Mouse (Mus musculus) hindbrain, embryonic 14.5 days (tissue): Measurements from ENCODE around the gene Fam102a. TPM values are rescaled to one million over a fixed set of nuclear protein-coding genes. Genes with fewer than 3 reads are reported as not detected.

Experiments
- ATAC-seq: fragments of 200-750 bp; cut with Nextera tagmentation; 2 replicates; pipeline ENCODE4 v1.8.0; 2017; ENCODE audit warnings: moderate number of reproducible peaks, mild to moderate bottlenecking, moderate TSS enrichment, moderate library complexity; ENCODE audit not compliant: low FRiP score
- DNase-seq: peaks from one replicate; pipeline ENCODE4 v3.0.0-alpha.2; 2015; ENCODE audit warnings: low spot score
- H3K27ac ChIP-seq: fragments of 300-500 bp; sonication (generic); 2 replicates; pipeline ENCODE4 v1.5.1; 2014; ENCODE audit warnings: mild to moderate bottlenecking, moderate library complexity
- H3K27me3 ChIP-seq: fragments of 300-500 bp; sonication (generic); 2 replicates; pipeline ENCODE4 v1.6.1; 2014; ENCODE audit warnings: mild to moderate bottlenecking, low read length, mixed read lengths; ENCODE audit not compliant: control insufficient read depth, insufficient read depth
- H3K36me3 ChIP-seq: fragments of 300-500 bp; sonication (generic); replicated peaks from 2 replicates; pipeline ENCODE4 v1.6.1; 2014; ENCODE audit not compliant: control insufficient read depth, insufficient read depth
- H3K4me1 ChIP-seq: fragments of 300-500 bp; sonication (generic); replicated peaks from 2 replicates; pipeline ENCODE4 v1.6.1; 2014; ENCODE audit warnings: antibody characterized with exemption, low read length, mixed read lengths; ENCODE audit not compliant: control insufficient read depth, insufficient read depth
- H3K4me2 ChIP-seq: fragments of 300-500 bp; sonication (generic); replicated peaks from 2 replicates; pipeline ENCODE4 v1.6.1; 2014; ENCODE audit warnings: mild to moderate bottlenecking, moderate library complexity
- H3K4me3 ChIP-seq: fragments of 300-500 bp; sonication (generic); replicated peaks from 2 replicates; pipeline ENCODE4 v1.5.1; 2014; ENCODE audit warnings: mild to moderate bottlenecking, low read length
- H3K9ac ChIP-seq: fragments of 300-500 bp; sonication (generic); 2 replicates; pipeline ENCODE4 v1.6.1; 2014
- H3K9me3 ChIP-seq: fragments of 300-500 bp; sonication (generic); 2 replicates; pipeline ENCODE4 v1.6.1; 2016; ENCODE audit warnings: low read length; ENCODE audit not compliant: control insufficient read depth
- WGBS: fragments of 180-500 bp; shearing (Covaris S2); extraction: QIAGEN DNeasy Blood & Tissue Kit; methylation state at CpG from one replicate; pipeline ENCODE4 v1.1.7; 2014; 5-methylcytosine and 5-hydroxymethylcytosine counted together
- polyA plus RNA-seq: library from polyadenylated mRNA; unstranded; fragments of >200 nt; fragmentation: Nextera tagmentation; extraction: Ambion mirVana; gene quantifications from 2 replicates; pipeline ENCODE4 v1.2.1, GENCODE M21; 2014

The Fam102a gene
- polyA plus RNA-seq, 1 experiment from 2014 or later = 7.8 TPM

- DNase-seq = no peak
- 6% methylated on average over 34 of the region's 34 CpGs for WGBS
Observed at GRCm38 (mm10) chr2:32607262-32607947, 72.3 kb downstream of the Fam102a start.

DNA sequence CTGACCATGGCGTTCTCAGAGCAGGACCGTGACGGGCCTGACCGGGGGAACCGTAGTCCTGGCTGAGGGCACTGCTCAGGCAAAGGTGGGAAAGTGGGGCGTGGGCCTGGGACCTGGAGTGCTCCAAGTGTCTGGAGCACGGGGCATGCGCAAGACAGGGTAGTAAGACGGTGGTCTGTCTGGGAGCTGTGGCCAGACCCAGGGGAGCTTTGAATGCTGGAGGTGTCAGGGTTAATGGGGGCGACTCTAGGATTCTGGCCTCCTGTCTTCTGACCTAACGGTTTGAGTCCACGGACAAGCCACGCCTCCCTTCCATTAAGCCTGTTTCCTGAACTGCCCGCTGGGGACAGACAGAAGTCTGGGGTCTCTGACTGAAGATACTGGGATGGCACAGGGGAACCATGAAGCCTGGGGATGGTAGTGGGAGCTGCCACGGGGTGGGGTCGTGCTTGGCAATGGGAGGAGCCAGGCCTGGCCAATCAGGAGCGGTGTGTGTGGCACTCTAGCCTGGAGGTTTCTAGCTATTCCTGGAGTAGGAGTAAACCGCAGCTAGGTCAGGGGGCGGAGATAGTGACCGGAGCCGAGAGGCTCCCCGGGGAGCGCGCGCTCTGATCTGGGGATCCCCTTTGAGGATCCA lies 73.1 kb downstream of the Fam102a start:
- Histone ChIP-seq H3K27ac (no peak overlapping the region), H3K9ac (no peak overlapping the region)

More at GRCm38 (mm10) chr2:32607262-32607947, 72.3 kb downstream of the Fam102a start:
- Histone ChIP-seq H3K27me3 (no peaks in the 10 kb centered on the region), H3K36me3 (no peaks in the 10 kb centered on the region), H3K4me2 (peak overlapping the region; percentile 90), H3K9me3 (no peaks in the 10 kb centered on the region), H3K4me1 (peaks cover 23% of the 10 kb centered on the region; the same call in 1 of the 2 replicates), H3K9ac (peak overlapping the region; percentile 78), H3K27ac (no peak overlapping the region), H3K4me3 (peak overlapping the region; percentile 77)
- ATAC-seq = peak; percentile 38

GRCm38 (mm10) chr2:32608778-32609435 lies 73.8 kb downstream of the Fam102a start:
- Histone ChIP-seq H3K36me3 (no peaks in the 10 kb centered on the region), H3K4me1 (peaks cover 23% of the 10 kb centered on the region; the same call in 1 of the 2 replicates), H3K27ac (no peak overlapping the region), H3K27me3 (no peaks in the 10 kb centered on the region), H3K9ac (0 out of 2 replicates have a peak overlapping the region, but pooled peaks have one; percentile 8), H3K4me3 (peak overlapping the region; percentile 77; the same call in 1 of the 2 replicates), H3K9me3 (no peaks in the 10 kb centered on the region), H3K4me2 (peak overlapping the region; percentile 90)
- no peak for DNase-seq
- no peak for ATAC-seq
- 41% methylated on average over 18 of the region's 18 CpGs for WGBS

More for the DNA sequence above, 73.1 kb downstream of the Fam102a start:
- H3K9me3 ChIP-seq = no peaks in the 10 kb centered on the region
- ATAC-seq (no peak), DNase-seq (no peak)
- H3K27me3 ChIP-seq = no peaks in the 10 kb centered on the region
- H3K4me3 ChIP-seq = peak overlapping the region; percentile 77; the same call in 1 of the 2 replicates
- no peaks in the 10 kb centered on the region for H3K36me3 ChIP-seq
- H3K4me1 ChIP-seq = peaks cover 23% of the 10 kb centered on the region; the same call in 1 of the 2 replicates
- peak overlapping the region; percentile 90 for H3K4me2 ChIP-seq
- WGBS = 12% methylated on average over 25 of the region's 25 CpGs

DNA sequence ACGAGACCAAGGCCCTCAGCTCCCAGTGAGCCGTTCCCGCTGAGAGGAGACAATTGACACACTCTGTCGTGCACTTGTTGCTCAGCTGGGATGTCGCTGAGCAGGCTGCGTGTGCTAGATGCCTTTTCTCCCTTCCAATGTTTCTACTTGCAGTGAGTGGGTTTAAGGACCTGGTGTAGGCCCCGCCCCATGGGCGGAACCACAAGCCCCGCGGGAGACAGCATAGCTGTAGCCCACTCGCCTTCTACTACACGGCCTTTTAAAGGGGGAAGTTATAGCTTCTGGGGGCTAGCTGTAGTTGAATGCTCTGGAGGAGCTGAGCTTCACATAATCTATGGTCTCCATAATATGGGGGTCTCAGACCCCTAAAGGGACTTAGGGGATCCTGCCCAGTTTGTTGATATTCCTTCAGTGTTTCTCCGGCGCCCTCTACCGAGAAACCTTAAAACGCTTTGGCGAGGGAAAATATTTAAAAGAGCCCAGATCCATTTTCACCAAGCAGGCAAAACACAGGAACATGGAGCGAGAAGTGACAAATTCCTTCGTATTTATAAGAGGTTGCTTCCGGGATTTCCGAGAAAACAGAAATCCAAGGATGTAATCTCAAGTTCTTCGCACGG lies 75.6 kb downstream of the Fam102a start:
- Histone ChIP-seq H3K36me3 (peaks cover 14% of the 10 kb centered on the region; the same call in 1 of the 2 replicates), H3K27me3 (no peaks in the 10 kb centered on the region), H3K4me2 (peak overlapping the region; percentile 43), H3K9me3 (no peaks in the 10 kb centered on the region), H3K9ac (0 out of 2 replicates have a peak overlapping the region, but pooled peaks have one; percentile 9), H3K27ac (no peak overlapping the region), H3K4me1 (peaks cover 23% of the 10 kb centered on the region; the same call in 1 of the 2 replicates), H3K4me3 (no peak overlapping the region)
- 15% methylated on average over 23 of the region's 23 CpGs for WGBS
- ATAC-seq = no peak
- peak; percentile 52 for DNase-seq

DNA sequence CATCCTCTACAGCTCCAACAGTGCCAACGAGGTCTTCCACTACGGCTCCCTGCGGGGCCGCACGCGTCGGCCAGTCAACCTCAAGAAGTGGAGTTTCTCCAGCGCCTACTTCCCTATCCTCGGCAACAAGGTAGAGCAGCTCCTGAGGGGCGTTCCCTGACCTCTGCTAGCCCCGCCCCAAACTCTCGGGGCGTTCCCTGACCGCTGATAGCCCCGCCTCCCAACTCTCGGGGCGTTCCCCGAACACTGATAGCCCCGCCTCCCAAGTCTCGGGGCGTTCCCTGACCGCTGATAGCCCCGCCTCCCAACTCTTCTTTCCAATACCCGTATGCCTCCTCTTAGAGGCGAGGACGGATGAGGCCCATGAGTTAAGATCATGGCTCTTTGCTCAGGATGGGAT lies 77.1 kb downstream of the Fam102a start:
- no peak for ATAC-seq
- DNase-seq = no peak
- WGBS = 71% methylated on average over 26 of the region's 26 CpGs

GRCm38 (mm10) chr2:32617109-32617508 lies 82.0 kb downstream of the Fam102a start:
- Histone ChIP-seq H3K27ac (no peak overlapping the region), H3K36me3 (peaks cover 15% of the 10 kb centered on the region; the same call in 1 of the 2 replicates), H3K27me3 (no peaks in the 10 kb centered on the region), H3K9me3 (no peaks in the 10 kb centered on the region), H3K4me3 (no peak overlapping the region), H3K4me2 (no peak overlapping the region), H3K4me1 (peaks cover 19% of the 10 kb centered on the region), H3K9ac (no peak overlapping the region)
- WGBS = 97% methylated on average over 1 of the region's 1 CpGs
- DNase-seq = no peak
- no peak for ATAC-seq

More for the DNA sequence above, 77.1 kb downstream of the Fam102a start:
- peaks cover 20% of the 10 kb centered on the region; the same call in 1 of the 2 replicates for H3K4me1 ChIP-seq
- H3K27me3 ChIP-seq = no peaks in the 10 kb centered on the region
- H3K4me3 ChIP-seq = no peak overlapping the region
- H3K9ac ChIP-seq = no peak overlapping the region
- no peak overlapping the region for H3K27ac ChIP-seq
- H3K36me3 ChIP-seq = peaks cover 15% of the 10 kb centered on the region; the same call in 1 of the 2 replicates
- H3K9me3 ChIP-seq = no peaks in the 10 kb centered on the region
- no peak overlapping the region for H3K4me2 ChIP-seq

GRCm38 (mm10) chr2:32617601-32618000 lies 82.5 kb downstream of the Fam102a start:
- WGBS = 95% methylated on average over 4 of the region's 4 CpGs
- no peak for ATAC-seq

GRCm38 (mm10) chr2:32618051-32618450 lies 82.9 kb downstream of the Fam102a start:
- Histone ChIP-seq H3K4me3 (no peak overlapping the region), H3K36me3 (peaks cover 15% of the 10 kb centered on the region; the same call in 1 of the 2 replicates), H3K27ac (no peak overlapping the region), H3K4me1 (peaks cover 19% of the 10 kb centered on the region), H3K4me2 (no peak overlapping the region), H3K27me3 (no peaks in the 10 kb centered on the region), H3K9ac (no peak overlapping the region), H3K9me3 (no peaks in the 10 kb centered on the region)
- DNase-seq (no peak), ATAC-seq (no peak)
- WGBS = 57% methylated on average over 9 of the region's 9 CpGs

More at GRCm38 (mm10) chr2:32617601-32618000, 82.5 kb downstream of the Fam102a start:
- Histone ChIP-seq H3K4me3 (no peak overlapping the region), H3K27ac (no peak overlapping the region), H3K27me3 (no peaks in the 10 kb centered on the region), H3K4me1 (peaks cover 19% of the 10 kb centered on the region), H3K9me3 (no peaks in the 10 kb centered on the region), H3K9ac (no peak overlapping the region), H3K36me3 (peaks cover 15% of the 10 kb centered on the region; the same call in 1 of the 2 replicates), H3K4me2 (no peak overlapping the region)
- DNase-seq = no peak
